Mouse (Mus musculus): ENCODE data around the gene Rffl. TPM values are rescaled to one million over a fixed set of nuclear protein-coding genes. Genes with fewer than 3 reads are reported as not detected.
"Not testable (repeated sequence)": the region's sequence is repeated elsewhere in the genome, so short reads cannot be mapped to it uniquely, and the experiment has no call there.

Gene Rffl
- polyA plus RNA-seq, 1 experiment, result 15.3 TPM

- H3K36me3 ChIP-seq (ENCODE audit: control insufficient read depth, insufficient read depth, low read length), result no peaks in the 10 kb centered on the region
- DNase-seq, result no peak
- peaks cover 3% of the 10 kb centered on the region; the same call in 1 of the 2 replicates for H3K4me1 ChIP-seq (ENCODE audit: control insufficient read depth, insufficient read depth, low read length)
- H3K4me3 ChIP-seq (ENCODE audit: insufficient read depth, low read depth, low read length), result no peak overlapping the region
- no peaks in the 10 kb centered on the region for H3K27me3 ChIP-seq (replicated peaks; ENCODE audit: control insufficient read depth, insufficient read depth, low read length)
- 72% methylated on average over 11 of the region's 11 CpGs for WGBS
- H3K27ac ChIP-seq (ENCODE audit: insufficient read depth, low read depth, low read length), result no peak overlapping the region
- no peak for TF ChIP-seq CTCF (conservative IDR thresholded peaks at IDR 0.05; ENCODE audit: insufficient read depth, insufficient read length, low read depth, low read length)
- TF ChIP-seq POLR2A (IDR thresholded peaks at IDR 0.05; ENCODE audit: low read depth, low read length), result no peak
These were observed 35.2 kb downstream of the Rffl start for GRCm38 (mm10) chr11:82835616-82836432.

GRCm38 (mm10) chr11:82834359-82834758 is 36.7 kb downstream of the Rffl start:
- H3K27me3 ChIP-seq (replicated peaks; ENCODE audit: control insufficient read depth, insufficient read depth, low read length); H3K4me3 ChIP-seq (ENCODE audit: insufficient read depth, low read depth, low read length); H3K27ac ChIP-seq (ENCODE audit: insufficient read depth, low read depth, low read length); H3K36me3 ChIP-seq (ENCODE audit: control insufficient read depth, insufficient read depth, low read length); DNase-seq; H3K4me1 ChIP-seq (ENCODE audit: control insufficient read depth, insufficient read depth, low read length): not testable (repeated sequence)
- WGBS, result 83% methylated on average over 7 of the region's 7 CpGs

GRCm38 (mm10) chr11:82833929-82834328 is 37.1 kb downstream of the Rffl start:
- Histone ChIP-seq H3K27me3 (replicated peaks; ENCODE audit: control insufficient read depth, insufficient read depth, low read length) (no peaks in the 10 kb centered on the region), H3K4me1 (ENCODE audit: control insufficient read depth, insufficient read depth, low read length) (peaks cover 3% of the 10 kb centered on the region; the same call in 1 of the 2 replicates), H3K4me3 (ENCODE audit: insufficient read depth, low read depth, low read length) (no peak overlapping the region), H3K36me3 (ENCODE audit: control insufficient read depth, insufficient read depth, low read length) (no peaks in the 10 kb centered on the region), H3K27ac (ENCODE audit: insufficient read depth, low read depth, low read length) (no peak overlapping the region)
- WGBS, result 72% methylated on average over 8 of the region's 8 CpGs
- DNase-seq, result no peak
- TF ChIP-seq POLR2A (IDR thresholded peaks at IDR 0.05; ENCODE audit: low read depth, low read length), result no peak
- TF ChIP-seq CTCF (conservative IDR thresholded peaks at IDR 0.05; ENCODE audit: insufficient read depth, insufficient read length, low read depth, low read length), result no peak

- H3K27me3 ChIP-seq (replicated peaks; ENCODE audit: control insufficient read depth, insufficient read depth, low read length); H3K4me3 ChIP-seq (ENCODE audit: insufficient read depth, low read depth, low read length); H3K27ac ChIP-seq (ENCODE audit: insufficient read depth, low read depth, low read length); H3K36me3 ChIP-seq (ENCODE audit: control insufficient read depth, insufficient read depth, low read length); H3K4me1 ChIP-seq (ENCODE audit: control insufficient read depth, insufficient read depth, low read length): not testable (repeated sequence)
- 61% methylated on average over 10 of the region's 10 CpGs for WGBS
- DNase-seq, result peak; percentile 78
These were observed 38.6 kb downstream of the Rffl start for GRCm38 (mm10) chr11:82832402-82832801.

- no peak for DNase-seq
- Histone ChIP-seq H3K36me3 (ENCODE audit: control insufficient read depth, insufficient read depth, low read length) (no peaks in the 10 kb centered on the region; the same call in 1 of the 2 replicates), H3K27ac (ENCODE audit: insufficient read depth, low read depth, low read length) (no peak overlapping the region), H3K27me3 (replicated peaks; ENCODE audit: control insufficient read depth, insufficient read depth, low read length) (no peaks in the 10 kb centered on the region), H3K4me1 (ENCODE audit: control insufficient read depth, insufficient read depth, low read length) (peaks cover 3% of the 10 kb centered on the region; the same call in 1 of the 2 replicates), H3K4me3 (ENCODE audit: insufficient read depth, low read depth, low read length) (no peak overlapping the region)
- TF ChIP-seq POLR2A (IDR thresholded peaks at IDR 0.05; ENCODE audit: low read depth, low read length) (no peak), CTCF (conservative IDR thresholded peaks at IDR 0.05; ENCODE audit: insufficient read depth, insufficient read length, low read depth, low read length) (no peak)
- 31% methylated on average over 10 of the region's 10 CpGs for WGBS
These were observed 39.8 kb downstream of the Rffl start for GRCm38 (mm10) chr11:82831008-82831893.

GRCm38 (mm10) chr11:82826818-82827217 is 44.2 kb downstream of the Rffl start:
- H3K4me3 ChIP-seq (ENCODE audit: insufficient read depth, low read depth, low read length), result no peak overlapping the region
- no peak overlapping the region for H3K27ac ChIP-seq (ENCODE audit: insufficient read depth, low read depth, low read length)
- TF ChIP-seq POLR2A (IDR thresholded peaks at IDR 0.05; ENCODE audit: low read depth, low read length), result no peak
- no peaks in the 10 kb centered on the region; the same call in 1 of the 2 replicates for H3K36me3 ChIP-seq (ENCODE audit: control insufficient read depth, insufficient read depth, low read length)
- H3K4me1 ChIP-seq (ENCODE audit: control insufficient read depth, insufficient read depth, low read length), result no peaks in the 10 kb centered on the region; the same call in 1 of the 2 replicates
- DNase-seq, result no peak
- H3K27me3 ChIP-seq (replicated peaks; ENCODE audit: control insufficient read depth, insufficient read depth, low read length), result no peaks in the 10 kb centered on the region

- no peaks in the 10 kb centered on the region for H3K36me3 ChIP-seq (ENCODE audit: control insufficient read depth, insufficient read depth, low read length)
- H3K4me1 ChIP-seq (ENCODE audit: control insufficient read depth, insufficient read depth, low read length), result peaks cover 10% of the 10 kb centered on the region; the same call in 1 of the 2 replicates
- WGBS, result 52% methylated on average over 13 of the region's 13 CpGs
- no peak overlapping the region for H3K4me3 ChIP-seq (ENCODE audit: insufficient read depth, low read depth, low read length)
- no peak for TF ChIP-seq CTCF (conservative IDR thresholded peaks at IDR 0.05; ENCODE audit: insufficient read depth, insufficient read length, low read depth, low read length)
- TF ChIP-seq POLR2A (IDR thresholded peaks at IDR 0.05; ENCODE audit: low read depth, low read length), result no peak
- DNase-seq, result peak; percentile 32
- H3K27ac ChIP-seq (ENCODE audit: insufficient read depth, low read depth, low read length), result no peak overlapping the region
- no peaks in the 10 kb centered on the region for H3K27me3 ChIP-seq (replicated peaks; ENCODE audit: control insufficient read depth, insufficient read depth, low read length)
These were observed 50.1 kb downstream of the Rffl start for GRCm38 (mm10) chr11:82820788-82821456.

All from kidney, adult 2 months (tissue).